Mouse (Mus musculus): ENCODE data around the gene Csn1s1.

DNA sequence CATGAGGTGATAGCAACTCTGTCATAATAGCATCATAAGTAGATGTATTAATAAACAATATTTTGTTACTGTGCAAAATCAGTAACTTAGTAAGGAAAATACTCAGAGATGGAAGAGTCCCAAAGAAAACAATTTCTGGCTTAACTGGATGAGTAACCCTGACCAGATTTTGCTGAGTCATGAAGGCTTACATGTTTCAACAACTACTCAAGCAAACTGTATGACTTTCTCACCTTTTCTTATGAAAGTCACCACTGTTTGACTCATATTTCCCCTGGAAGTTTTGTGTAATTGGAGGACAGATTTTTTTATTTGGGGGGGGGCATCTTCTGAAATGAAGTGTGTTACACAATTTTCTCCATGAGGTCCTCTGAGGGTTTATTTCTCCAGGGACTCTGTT, 43.3 kb upstream of the Csn1s1 start:
- TF ChIP-seq CTCF (IDR thresholded peaks at IDR 0.05; ENCODE audit: control insufficient read depth, insufficient read depth, insufficient replicate concordance, low read depth, low read length) (no peak), POLR2A (IDR thresholded peaks at IDR 0.05; ENCODE audit: control insufficient read depth, low read depth, low read length) (no peak)

Data from testis, adult 2 months (tissue).